Mouse (Mus musculus): ENCODE data around the gene Catsperd.

DNA sequence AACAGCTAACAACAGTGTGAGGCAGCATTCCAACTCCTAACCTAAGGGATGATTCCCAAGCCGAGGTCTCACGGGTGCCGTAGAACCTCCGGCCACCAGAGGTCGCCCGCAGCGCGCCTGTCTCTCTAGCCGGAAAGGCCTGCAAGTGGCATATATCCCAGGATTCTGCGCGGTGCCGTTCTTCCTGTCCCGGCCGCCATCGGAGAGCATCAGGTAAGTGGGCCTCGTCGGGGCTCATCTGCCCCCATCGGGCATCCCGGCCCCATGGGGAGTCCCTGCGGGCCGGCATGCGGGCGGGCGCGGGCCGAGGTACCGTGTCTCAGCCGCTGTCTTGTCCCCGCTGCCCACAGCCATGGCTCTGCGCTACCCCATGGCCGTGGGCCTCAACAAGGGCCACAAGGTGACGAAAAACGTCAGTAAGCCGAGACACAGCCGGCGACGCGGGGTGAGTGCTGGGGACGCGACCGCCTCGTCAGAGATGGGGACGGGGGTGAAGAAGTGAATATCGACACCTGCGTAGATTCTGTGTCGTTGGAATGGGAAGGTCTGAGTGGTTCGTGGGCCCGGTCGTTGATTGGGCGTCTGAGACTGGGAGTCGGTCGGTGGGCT lies 14.6 kb upstream of the Catsperd start, which contains the start of gene Rpl36:
- TF ChIP-seq CTCF (IDR thresholded peaks at IDR 0.05; ENCODE audit: insufficient read depth, low read depth, low read length), result peak; percentile 91
- TF ChIP-seq POLR2A (IDR thresholded peaks at IDR 0.05; ENCODE audit: insufficient read depth, low read depth, low read length), result peak; percentile 74

Measured in olfactory bulb, adult 2 months (tissue).